Mouse (Mus musculus): ENCODE measurements around the gene Vmn1r215. TPM values are rescaled to one million over a fixed set of nuclear protein-coding genes. Genes with fewer than 3 reads are reported as not detected.
"Not testable (repeated sequence)": the region's sequence is repeated elsewhere in the genome, so short reads cannot be mapped to it uniquely, and the experiment has no call there.

Vmn1r215 gene
- total RNA-seq (2021): not detected
- long read RNA-seq, experiment 1: 0 reads
- long read RNA-seq, experiment 2: 0 reads

- no peak for DNase-seq
Observed at GRCm38 (mm10) chr13:23067725-23068124, at the start of gene Vmn1r215. Gene Vmn1r215, plus strand, starts transcription at chr13:23068025.

GRCm38 (mm10) chr13:23018158-23018557 lies 49.7 kb upstream of the Vmn1r215 start:
- DNase-seq: no peak

- DNase-seq: no peak
Observed at GRCm38 (mm10) chr13:23024812-23025211, 43.0 kb upstream of the Vmn1r215 start.

GRCm38 (mm10) chr13:23030118-23030517 lies 37.7 kb upstream of the Vmn1r215 start, which contains the start of gene Vmn1r214:
Gene Vmn1r214, plus strand, starts transcription at chr13:23030418.
- no peak for DNase-seq

- DNase-seq: no peak
Observed at GRCm38 (mm10) chr13:23057778-23058177, 10.0 kb upstream of the Vmn1r215 start.

- DNase-seq: no peak
Observed at GRCm38 (mm10) chr13:23069312-23069711, 1.5 kb downstream of the Vmn1r215 start.

- no peak for DNase-seq
Observed at GRCm38 (mm10) chr13:23094386-23094785, 26.6 kb downstream of the Vmn1r215 start.

GRCm38 (mm10) chr13:23118126-23118525 lies 50.3 kb downstream of the Vmn1r215 start, which contains the start of gene Vmn1r217:
Gene Vmn1r217, minus strand, starts transcription at chr13:23118226.
- not testable (repeated sequence) for DNase-seq

GRCm38 (mm10) chr13:23120611-23121010 lies 52.8 kb downstream of the Vmn1r215 start:
- DNase-seq: no peak

Other genes with a start within 250 kb of the Vmn1r215 start
- not detected for gene Vmn1r210, start 236.7 kb upstream of the Vmn1r215 start, total RNA-seq (2021)
- not detected for gene Vmn1r211, start 210.5 kb upstream of the Vmn1r215 start, total RNA-seq (2021)
- not detected for gene Vmn1r212, start 183.8 kb upstream of the Vmn1r215 start, total RNA-seq (2021)
- not detected for gene Vmn1r213, start 60.4 kb upstream of the Vmn1r215 start, total RNA-seq (2021)
- gene Vmn1r214, start 37.6 kb upstream of the Vmn1r215 start, total RNA-seq (2021): not detected
- not detected for gene Vmn1r217, start 50.2 kb downstream of the Vmn1r215 start, total RNA-seq (2021)
- not detected for gene Vmn1r218, start 65.1 kb downstream of the Vmn1r215 start, total RNA-seq (2021)
- gene Vmn1r219, start 91.3 kb downstream of the Vmn1r215 start, total RNA-seq (2021): not detected
- gene Vmn1r220, start 120.0 kb downstream of the Vmn1r215 start, total RNA-seq (2021): not detected
- not detected for gene Vmn1r221, start 146.1 kb downstream of the Vmn1r215 start, total RNA-seq (2021)
- not detected for gene Vmn1r222, start 167.9 kb downstream of the Vmn1r215 start, total RNA-seq (2021)
- not detected for gene Vmn1r223, start 179.1 kb downstream of the Vmn1r215 start, total RNA-seq (2021)

Measured in adrenal gland, postnatal 10 days (tissue).